Mouse (Mus musculus): ENCODE measurements at regions not wholly inside any gene's neighbourhood (a gene's known extent, or its start where the extent isn't known, plus 50 kb on each side); places are given as distances from the start of the nearest gene placed in this dataset.

DNA sequence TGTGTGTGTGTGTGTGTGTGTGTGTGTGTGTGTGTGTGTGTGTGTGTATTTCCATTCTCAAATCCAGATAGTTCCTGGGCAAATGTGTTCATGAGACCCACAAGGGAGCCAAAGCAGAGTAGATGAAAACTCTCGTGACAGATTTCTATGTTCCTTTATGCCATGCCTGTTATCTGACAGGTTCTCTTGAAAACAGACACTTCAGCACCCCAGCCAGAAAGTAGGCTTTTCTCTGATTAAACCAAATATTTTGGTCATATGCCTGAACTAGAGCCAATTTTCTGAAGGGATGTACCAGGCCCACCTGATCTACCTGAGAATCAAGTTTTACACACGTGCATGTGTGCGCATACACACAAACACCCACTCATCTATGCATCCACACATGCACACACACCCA, 95.5 kb downstream of the Psat1 start:
- no peaks in the 10 kb centered on the region for H3K4me1 ChIP-seq (ENCODE audit: control insufficient read depth, insufficient read depth, low read length)
- no peaks in the 10 kb centered on the region for H3K79me2 ChIP-seq (replicated peaks; ENCODE audit: control insufficient read depth, insufficient read depth, low read length)
- intact Hi-C loops (cut with DNase I), result no loop called here
- H3K36me3 ChIP-seq (ENCODE audit: control insufficient read depth, insufficient read depth, low read length), result no peaks in the 10 kb centered on the region
- H3K4me3 ChIP-seq, result no peak overlapping the region
- TF ChIP-seq EP300 (IDR thresholded peaks at IDR 0.05; ENCODE audit: insufficient read depth, low read depth, low read length), result no peak
- no peak for TF ChIP-seq POLR2A (IDR thresholded peaks at IDR 0.05; ENCODE audit: insufficient read depth, low read depth, low read length)
- no peak for TF ChIP-seq CTCF (IDR thresholded peaks at IDR 0.05)
- no peak overlapping the region for H3K27ac ChIP-seq
- H3K9ac ChIP-seq (ENCODE audit: low read depth, low read length), result no peak overlapping the region
- DNase-seq, result no peak
- 95% methylated on average over 3 of the region's 3 CpGs for WGBS
- H3K27me3 ChIP-seq (ENCODE audit: control insufficient read depth, insufficient read depth, low read length), result no peaks in the 10 kb centered on the region

DNA sequence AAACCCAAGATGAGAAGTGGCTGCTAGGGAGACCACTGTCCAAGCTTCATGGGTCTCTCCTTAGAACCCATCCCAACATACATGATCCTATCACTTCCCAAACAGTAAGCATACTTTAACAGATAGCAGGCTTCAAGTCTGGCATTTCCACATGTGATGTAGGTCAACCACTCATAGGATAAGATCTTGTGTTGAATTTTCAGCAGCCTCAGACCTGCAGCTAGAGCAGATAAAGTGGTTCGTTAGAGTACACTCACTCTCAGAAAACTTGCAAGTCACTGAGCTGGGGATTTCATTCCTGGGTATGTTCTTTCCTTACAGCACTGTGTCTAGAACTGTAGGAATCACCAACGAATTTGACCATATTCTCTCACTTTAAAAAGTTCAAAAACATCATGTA, 96.4 kb downstream of the Psat1 start:
- no peak for DNase-seq
- 49% methylated on average over 2 of the region's 2 CpGs for WGBS
- H3K36me3 ChIP-seq (ENCODE audit: control insufficient read depth, insufficient read depth, low read length), result no peaks in the 10 kb centered on the region
- no peaks in the 10 kb centered on the region for H3K79me2 ChIP-seq (replicated peaks; ENCODE audit: control insufficient read depth, insufficient read depth, low read length)
- intact Hi-C loops (cut with DNase I), result no loop called here
- no peak overlapping the region for H3K4me3 ChIP-seq
- H3K9ac ChIP-seq (ENCODE audit: low read depth, low read length), result no peak overlapping the region
- H3K27ac ChIP-seq, result no peak overlapping the region
- no peaks in the 10 kb centered on the region for H3K27me3 ChIP-seq (ENCODE audit: control insufficient read depth, insufficient read depth, low read length)
- no peaks in the 10 kb centered on the region for H3K4me1 ChIP-seq (ENCODE audit: control insufficient read depth, insufficient read depth, low read length)
- TF ChIP-seq EP300 (IDR thresholded peaks at IDR 0.05; ENCODE audit: insufficient read depth, low read depth, low read length), result no peak
- TF ChIP-seq POLR2A (IDR thresholded peaks at IDR 0.05; ENCODE audit: insufficient read depth, low read depth, low read length), result no peak
- no peak for TF ChIP-seq CTCF (IDR thresholded peaks at IDR 0.05)

DNA sequence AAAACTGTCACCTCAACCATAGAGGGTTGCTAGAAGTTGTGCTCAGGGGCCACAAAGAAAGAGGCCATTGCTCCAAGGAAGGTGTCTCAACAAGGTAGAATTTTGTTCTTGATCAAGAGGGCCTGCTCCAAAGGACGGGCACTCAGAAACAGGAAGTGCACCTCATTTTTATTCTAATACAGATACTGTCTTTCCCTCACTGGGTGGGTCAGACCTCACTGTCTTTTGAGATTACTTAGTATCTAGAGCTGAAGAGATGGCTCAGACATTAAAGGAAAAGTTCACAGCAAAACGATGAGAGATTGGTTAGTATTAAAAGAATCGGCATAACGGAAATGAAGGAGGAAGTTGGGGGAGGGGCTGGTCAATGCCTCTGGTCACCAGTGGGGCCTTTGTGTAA, 97.9 kb downstream of the Psat1 start:
- H3K79me2 ChIP-seq (replicated peaks; ENCODE audit: control insufficient read depth, insufficient read depth, low read length), result no peaks in the 10 kb centered on the region
- no peaks in the 10 kb centered on the region for H3K4me1 ChIP-seq (ENCODE audit: control insufficient read depth, insufficient read depth, low read length)
- H3K9ac ChIP-seq (ENCODE audit: low read depth, low read length), result no peak overlapping the region
- WGBS, result 58% methylated on average over 4 of the region's 4 CpGs
- H3K36me3 ChIP-seq (ENCODE audit: control insufficient read depth, insufficient read depth, low read length), result no peaks in the 10 kb centered on the region
- H3K27ac ChIP-seq, result no peak overlapping the region
- no peak overlapping the region for H3K4me3 ChIP-seq
- intact Hi-C loops (cut with DNase I), result no loop called here
- no peak for TF ChIP-seq POLR2A (IDR thresholded peaks at IDR 0.05; ENCODE audit: insufficient read depth, low read depth, low read length)
- no peak for TF ChIP-seq EP300 (IDR thresholded peaks at IDR 0.05; ENCODE audit: insufficient read depth, low read depth, low read length)
- TF ChIP-seq CTCF (IDR thresholded peaks at IDR 0.05), result no peak
- DNase-seq, result no peak
- no peaks in the 10 kb centered on the region for H3K27me3 ChIP-seq (ENCODE audit: control insufficient read depth, insufficient read depth, low read length)

DNA sequence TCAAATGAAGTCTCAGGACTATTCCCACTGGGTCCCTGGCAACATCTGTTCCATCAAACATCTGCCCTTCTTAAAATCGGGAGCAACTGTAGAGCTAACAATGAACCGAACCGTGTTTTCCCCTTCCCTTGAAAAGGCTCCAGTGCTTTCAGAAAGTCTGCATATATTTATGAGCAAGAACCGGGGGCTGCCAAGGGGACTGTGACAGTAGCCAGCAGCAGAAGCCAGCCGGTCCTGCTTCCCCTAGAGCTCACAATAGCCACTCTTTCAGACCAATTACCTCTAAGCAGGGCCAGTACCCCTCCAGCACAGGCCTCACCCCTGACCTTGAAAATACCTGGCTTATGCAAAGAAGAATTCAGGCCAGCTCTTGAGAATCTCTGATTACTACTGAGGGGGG, 108.8 kb downstream of the Psat1 start:
- no peak overlapping the region for H3K27ac ChIP-seq
- DNase-seq, result no peak
- 0 out of 2 replicates have a peak, but pooled peaks cover 1% of the 10 kb centered on the region for H3K27me3 ChIP-seq (ENCODE audit: control insufficient read depth, insufficient read depth, low read length)
- H3K36me3 ChIP-seq (ENCODE audit: control insufficient read depth, insufficient read depth, low read length), result no peaks in the 10 kb centered on the region
- H3K9ac ChIP-seq (ENCODE audit: low read depth, low read length), result no peak overlapping the region
- H3K79me2 ChIP-seq (replicated peaks; ENCODE audit: control insufficient read depth, insufficient read depth, low read length), result no peaks in the 10 kb centered on the region
- intact Hi-C loops (cut with DNase I), result no loop called here
- WGBS, result 26% methylated on average over 5 of the region's 5 CpGs
- H3K4me3 ChIP-seq, result no peak overlapping the region
- peaks cover 1% of the 10 kb centered on the region; the same call in 1 of the 2 replicates for H3K4me1 ChIP-seq (ENCODE audit: control insufficient read depth, insufficient read depth, low read length)
- no peak for TF ChIP-seq EP300 (IDR thresholded peaks at IDR 0.05; ENCODE audit: insufficient read depth, low read depth, low read length)
- no peak for TF ChIP-seq POLR2A (IDR thresholded peaks at IDR 0.05; ENCODE audit: insufficient read depth, low read depth, low read length)
- TF ChIP-seq CTCF (IDR thresholded peaks at IDR 0.05), result no peak

DNA sequence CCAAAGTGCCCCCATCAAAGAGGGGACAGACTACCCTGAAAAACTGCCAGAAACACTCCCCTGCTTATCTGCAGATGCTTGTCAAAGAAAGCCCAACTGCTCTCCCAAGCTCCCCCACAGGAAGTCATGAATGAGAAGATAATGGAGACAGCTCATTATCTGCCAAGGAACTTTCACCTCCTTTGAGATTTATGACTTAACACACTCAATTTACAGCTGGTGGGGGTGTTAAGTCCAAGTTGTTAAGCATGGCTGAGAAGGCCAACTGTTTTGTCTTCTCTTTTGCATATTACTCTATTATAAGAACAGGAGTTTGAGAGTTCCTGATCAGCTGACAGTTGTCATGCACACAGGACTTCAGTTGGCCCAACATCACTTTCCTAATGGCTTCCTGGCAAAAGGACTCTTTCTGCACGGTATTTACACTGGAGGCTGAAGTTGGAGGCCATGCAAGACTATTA, 109.4 kb downstream of the Psat1 start:
- Histone ChIP-seq H3K4me3 (no peak overlapping the region), H3K27me3 (ENCODE audit: control insufficient read depth, insufficient read depth, low read length) (0 out of 2 replicates have a peak, but pooled peaks cover 1% of the 10 kb centered on the region), H3K79me2 (replicated peaks; ENCODE audit: control insufficient read depth, insufficient read depth, low read length) (no peaks in the 10 kb centered on the region), H3K36me3 (ENCODE audit: control insufficient read depth, insufficient read depth, low read length) (no peaks in the 10 kb centered on the region), H3K4me1 (ENCODE audit: control insufficient read depth, insufficient read depth, low read length) (peaks cover 1% of the 10 kb centered on the region; the same call in 1 of the 2 replicates), H3K27ac (no peak overlapping the region), H3K9ac (ENCODE audit: low read depth, low read length) (no peak overlapping the region)
- intact Hi-C loops (cut with DNase I), result no loop called here
- no peak for TF ChIP-seq EP300 (IDR thresholded peaks at IDR 0.05; ENCODE audit: insufficient read depth, low read depth, low read length)
- TF ChIP-seq POLR2A (IDR thresholded peaks at IDR 0.05; ENCODE audit: insufficient read depth, low read depth, low read length), result no peak
- TF ChIP-seq CTCF (IDR thresholded peaks at IDR 0.05), result no peak
- no peak for DNase-seq
- WGBS, result 6% methylated on average over 1 of the region's 1 CpGs

DNA sequence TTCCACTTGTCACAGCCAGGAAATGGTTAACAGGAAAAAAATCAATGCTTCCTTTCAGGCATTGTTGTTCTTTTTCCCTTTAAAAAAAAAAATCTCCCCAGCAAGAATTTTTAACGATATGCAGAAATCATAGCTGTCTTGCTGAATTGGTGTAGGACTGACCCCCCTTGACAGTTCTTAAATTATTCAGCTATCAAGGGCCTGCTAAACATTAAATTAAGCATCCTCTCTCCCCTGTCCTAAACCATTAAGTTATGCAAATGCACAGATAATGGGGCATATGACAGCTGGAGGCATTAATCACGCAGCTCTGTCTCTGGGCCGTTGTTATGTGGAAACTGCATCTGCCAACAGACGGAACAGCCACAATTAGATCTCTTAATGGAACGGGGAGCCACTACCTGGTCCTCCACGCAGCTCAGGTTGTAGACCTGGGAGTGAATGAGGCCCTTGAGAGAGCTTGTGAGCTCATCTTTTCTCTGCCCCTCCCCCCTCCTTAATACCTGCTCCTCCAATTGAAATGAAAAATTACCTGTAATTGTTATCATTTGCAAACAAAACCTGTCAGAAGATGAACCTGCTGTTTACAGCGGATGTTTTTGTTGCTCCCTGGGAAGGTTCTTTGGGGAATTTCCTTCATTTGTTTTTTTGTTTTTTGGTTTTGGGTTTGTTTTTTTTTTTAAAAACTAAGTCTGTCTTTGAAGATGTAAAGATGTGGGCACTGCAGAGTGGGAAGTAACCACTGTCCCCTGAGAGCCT, 110.0 kb downstream of the Psat1 start:
- TF ChIP-seq CTCF (IDR thresholded peaks at IDR 0.05) (no peak), EP300 (IDR thresholded peaks at IDR 0.05; ENCODE audit: insufficient read depth, low read depth, low read length) (no peak), POLR2A (IDR thresholded peaks at IDR 0.05; ENCODE audit: insufficient read depth, low read depth, low read length) (no peak)
- no peak overlapping the region for H3K4me3 ChIP-seq
- intact Hi-C loops (cut with DNase I), result no loop called here
- 0 out of 2 replicates have a peak, but pooled peaks cover 1% of the 10 kb centered on the region for H3K27me3 ChIP-seq (ENCODE audit: control insufficient read depth, insufficient read depth, low read length)
- peaks cover 1% of the 10 kb centered on the region; the same call in 1 of the 2 replicates for H3K4me1 ChIP-seq (ENCODE audit: control insufficient read depth, insufficient read depth, low read length)
- no peak overlapping the region for H3K9ac ChIP-seq (ENCODE audit: low read depth, low read length)
- H3K27ac ChIP-seq, result no peak overlapping the region
- no peaks in the 10 kb centered on the region for H3K36me3 ChIP-seq (ENCODE audit: control insufficient read depth, insufficient read depth, low read length)
- 21% methylated on average over 7 of the region's 7 CpGs for WGBS
- no peaks in the 10 kb centered on the region for H3K79me2 ChIP-seq (replicated peaks; ENCODE audit: control insufficient read depth, insufficient read depth, low read length)
- DNase-seq, result no peak
